Mouse (Mus musculus) adrenal gland, adult 18-20 months (tissue): ENCODE results near the gene Mul1. TPM values are rescaled to one million over a fixed set of nuclear protein-coding genes. Genes with fewer than 3 reads are reported as not detected.
A peak's percentile ranks its signal among the peaks of the same experiment; 100 is the strongest.

Experiments
- DNase-seq, 2 experiments: peaks; one replicate each; pipeline ENCODE4 v3.0.0; 2021 to 2022; ENCODE audit warnings: low spot score in 2 of 2
- long read RNA-seq, 2 experiments: library from polyadenylated mRNA; stranded (forward); transcript quantifications; one replicate each; pipeline ENCODE4 v2.0.0; 2021
- total RNA-seq, 2 experiments: library from RNA; stranded (reverse); gene quantifications; 1 replicate in 1 of 2; 2 replicates in 1 of 2; pipeline ENCODE4 v1.2.3; 2021

Mul1 gene
- 10 to 100 TPM; 56.3 to 59.3 TPM for total RNA-seq
- long read RNA-seq, experiment 1, transcript Mul1-201 (4 exons, 3,733 nt) = major isoform, 26 of 53 reads
- long read RNA-seq, experiment 1, partial matches to known transcripts = 4 of 53 reads
- long read RNA-seq, experiment 1, other reads (novel, unspliced or antisense) = 23 of 53 reads
- long read RNA-seq, experiment 2, transcript Mul1-201 (4 exons, 3,733 nt) = major isoform, 29 of 60 reads
- long read RNA-seq, experiment 2, partial matches to known transcripts = 13 of 60 reads
- long read RNA-seq, experiment 2, other reads (novel, unspliced or antisense) = 18 of 60 reads

DNA sequence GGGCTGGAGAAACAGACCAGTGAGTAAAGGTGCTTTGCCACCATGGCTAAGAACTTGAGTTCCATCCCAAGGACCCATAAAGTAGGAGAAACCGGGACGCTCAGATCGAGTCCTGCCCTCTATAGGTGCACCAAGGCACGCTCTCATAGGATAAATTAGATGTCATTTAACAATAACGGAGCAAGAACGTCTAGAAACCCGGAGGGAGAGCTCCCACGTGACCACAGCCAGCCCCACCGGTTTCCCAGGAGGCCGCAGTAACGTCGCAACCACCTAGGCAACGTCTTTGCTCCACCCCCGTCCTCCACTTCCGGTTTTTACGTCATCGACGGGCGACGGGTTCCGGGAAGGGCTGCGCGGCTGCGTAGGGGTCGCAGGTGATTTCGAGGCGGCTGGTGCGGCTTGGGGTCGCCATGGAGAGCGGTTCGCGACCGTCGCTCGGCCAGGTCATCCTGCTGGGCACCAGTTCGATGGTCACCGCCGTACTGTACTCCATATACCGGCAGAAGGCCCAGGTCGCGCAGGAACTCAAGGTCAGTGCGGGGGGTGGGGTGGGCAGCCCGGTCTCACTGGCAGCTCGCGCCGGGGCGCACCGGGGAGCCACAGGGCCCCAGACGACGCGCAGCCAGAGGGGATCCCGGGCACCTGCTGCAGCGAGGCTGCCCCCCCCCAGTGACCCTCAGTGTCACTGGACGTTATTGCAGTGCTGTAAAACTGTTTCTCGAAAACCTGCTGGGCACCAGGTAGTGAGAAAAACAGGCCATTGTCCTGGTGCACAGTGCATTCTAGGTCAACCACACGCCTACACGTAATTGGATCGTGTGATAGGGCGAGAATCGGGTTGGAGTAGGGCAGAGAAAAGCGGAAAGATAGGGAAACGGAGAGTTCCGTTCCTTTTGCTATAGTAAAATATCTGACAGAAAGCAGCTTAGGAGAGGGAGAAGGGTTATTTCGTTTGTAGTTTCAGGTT is at the start of gene Mul1:
Mul1 (plus strand) TSS at position 325 of the 970 bp plus-strand sequence.
- peak; percentile 96 for DNase-seq

DNA sequence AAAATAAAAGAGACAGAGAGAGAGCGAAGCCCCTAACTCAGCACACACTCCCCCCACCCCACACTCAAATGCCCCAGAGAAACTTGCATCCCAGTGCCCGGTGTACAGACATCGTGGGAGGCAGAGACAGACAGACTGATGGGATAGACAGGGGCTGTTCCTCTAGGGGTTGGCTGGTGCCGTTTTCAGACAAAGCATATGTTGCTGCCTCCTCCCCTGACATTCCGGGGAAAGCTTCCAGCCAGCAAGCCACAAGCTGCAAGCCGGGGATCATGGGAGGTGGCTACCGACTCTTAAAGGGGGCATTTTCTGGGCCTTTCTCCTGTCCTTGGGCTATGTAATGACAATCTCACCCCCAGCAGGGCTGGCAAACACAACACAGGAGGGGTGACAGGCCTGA is 40.8 kb upstream of the Mul1 start:
- DNase-seq = no peak

DNA sequence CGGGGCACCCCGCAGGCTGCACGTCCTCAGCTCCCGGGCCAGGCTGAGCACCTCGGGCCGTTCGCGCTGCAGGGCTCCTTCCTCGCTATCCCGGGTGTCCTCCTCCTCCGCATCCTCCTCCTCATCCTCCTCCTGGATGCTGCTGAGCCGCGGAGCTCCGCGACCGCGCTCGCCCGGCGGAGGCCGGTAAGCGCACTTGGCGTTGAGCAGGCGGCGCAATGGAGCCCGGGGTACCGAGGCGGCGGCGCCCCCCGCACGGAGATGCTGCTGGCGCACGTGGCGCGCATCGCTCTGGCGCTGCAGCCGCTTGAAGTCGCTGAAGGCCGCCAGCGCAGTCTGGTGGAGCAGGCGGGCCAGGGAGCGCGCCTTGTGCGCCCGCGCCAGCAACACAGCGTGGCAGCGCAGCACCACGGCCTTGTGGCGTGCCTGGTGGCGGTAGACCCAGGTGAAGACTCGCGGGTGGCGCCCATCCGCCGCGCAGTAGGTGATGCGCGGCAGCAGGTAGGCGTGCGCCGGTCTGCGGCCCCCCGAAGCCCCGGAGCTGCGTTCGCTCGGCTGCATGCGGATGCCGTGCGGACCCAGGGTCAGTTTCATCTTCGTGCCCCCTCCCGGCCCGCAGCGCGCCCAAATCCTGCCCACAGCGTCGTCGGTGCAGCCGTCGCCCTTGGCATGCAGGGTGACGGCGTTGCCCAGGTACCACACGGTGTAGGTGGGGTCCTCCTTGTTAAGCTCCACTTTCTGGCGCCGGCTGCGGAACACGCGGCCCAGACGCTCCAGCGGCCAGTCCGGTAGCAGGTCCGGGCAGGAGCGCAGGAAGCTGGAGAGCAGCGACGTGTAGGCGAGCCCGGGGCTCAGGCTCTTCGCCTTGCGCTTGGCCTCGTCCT is 39.1 kb upstream of the Mul1 start:
- peak in 1 of 2 experiments; percentile 31 for DNase-seq

DNA sequence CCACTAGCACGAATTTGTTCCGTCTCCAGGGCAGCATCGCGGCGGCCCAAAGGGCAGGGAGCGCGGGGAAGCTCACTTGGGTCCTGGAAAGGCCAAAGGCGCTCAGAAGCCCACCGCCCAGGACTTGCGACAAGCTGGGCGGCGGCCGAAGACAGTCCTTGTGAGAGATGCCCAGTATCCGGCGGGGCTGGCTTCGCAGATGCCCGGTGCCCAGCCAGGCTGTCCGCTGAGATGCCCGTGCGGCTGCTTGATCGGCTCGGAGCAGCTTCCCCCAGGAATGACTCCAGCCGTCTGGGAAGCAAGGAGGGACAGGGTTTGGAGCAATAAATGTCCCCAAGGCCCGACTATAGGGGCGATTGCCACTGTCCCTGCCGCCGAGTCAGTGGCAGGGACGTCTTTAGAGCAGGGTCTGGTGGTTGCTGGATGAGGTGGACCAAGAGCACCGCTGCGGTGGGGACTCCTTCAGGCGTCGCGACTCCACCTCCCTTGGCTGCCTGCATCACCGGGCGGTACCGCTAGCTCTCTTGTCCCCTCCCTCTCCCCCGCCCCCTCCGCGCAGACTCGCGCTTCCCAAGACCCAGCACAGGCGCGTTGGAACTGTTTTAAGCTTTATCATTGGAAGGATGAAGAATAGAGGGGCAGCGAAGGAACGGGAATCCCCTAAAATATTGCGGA is 38.4 kb upstream of the Mul1 start, which contains the start of gene Fam43b:
Fam43b (minus strand) TSS at position 558 of the 675 bp plus-strand sequence.
- DNase-seq = peak; percentile 45 to 50

DNA sequence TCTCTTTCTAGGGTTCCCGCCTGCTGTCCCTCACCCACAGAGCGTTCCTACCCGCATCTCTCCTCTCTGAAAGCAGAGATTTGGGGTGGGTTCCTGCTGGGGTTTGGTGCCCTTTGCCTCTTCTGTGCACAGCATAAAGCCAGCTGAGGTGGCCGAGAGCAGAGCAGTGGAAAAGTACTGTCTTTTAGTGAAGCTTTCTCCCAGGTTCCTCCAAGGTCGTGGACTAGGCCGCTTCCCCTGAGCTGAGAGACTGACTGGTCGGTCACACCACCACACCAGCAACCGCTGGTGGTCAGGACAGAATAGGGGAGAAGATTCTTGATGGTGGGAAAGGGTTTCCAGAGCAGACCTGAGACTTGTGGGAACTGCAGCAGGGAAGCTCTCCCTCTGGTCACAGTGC is 37.8 kb upstream of the Mul1 start:
- DNase-seq = no peak

DNA sequence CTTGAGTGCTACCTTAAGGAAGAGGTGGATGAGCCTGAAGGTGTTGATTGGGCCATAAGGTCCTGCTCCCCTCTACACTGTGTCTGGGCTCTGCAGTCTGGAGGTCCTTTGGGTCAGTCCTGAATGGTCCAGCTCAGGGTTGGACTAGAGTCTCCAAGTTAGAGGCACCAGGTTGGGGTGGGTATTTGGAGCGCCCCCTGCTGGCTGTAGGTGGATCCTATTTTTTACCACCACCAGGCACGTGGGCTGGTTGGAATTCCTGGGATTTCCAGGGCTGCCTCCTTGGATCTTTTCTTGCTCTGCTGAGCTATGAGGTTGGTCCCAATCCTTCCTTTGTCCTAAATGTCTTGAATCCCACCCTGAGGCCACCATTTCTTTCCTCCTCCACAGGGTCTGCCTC is 29.7 kb upstream of the Mul1 start:
- DNase-seq = peak; percentile 62

DNA sequence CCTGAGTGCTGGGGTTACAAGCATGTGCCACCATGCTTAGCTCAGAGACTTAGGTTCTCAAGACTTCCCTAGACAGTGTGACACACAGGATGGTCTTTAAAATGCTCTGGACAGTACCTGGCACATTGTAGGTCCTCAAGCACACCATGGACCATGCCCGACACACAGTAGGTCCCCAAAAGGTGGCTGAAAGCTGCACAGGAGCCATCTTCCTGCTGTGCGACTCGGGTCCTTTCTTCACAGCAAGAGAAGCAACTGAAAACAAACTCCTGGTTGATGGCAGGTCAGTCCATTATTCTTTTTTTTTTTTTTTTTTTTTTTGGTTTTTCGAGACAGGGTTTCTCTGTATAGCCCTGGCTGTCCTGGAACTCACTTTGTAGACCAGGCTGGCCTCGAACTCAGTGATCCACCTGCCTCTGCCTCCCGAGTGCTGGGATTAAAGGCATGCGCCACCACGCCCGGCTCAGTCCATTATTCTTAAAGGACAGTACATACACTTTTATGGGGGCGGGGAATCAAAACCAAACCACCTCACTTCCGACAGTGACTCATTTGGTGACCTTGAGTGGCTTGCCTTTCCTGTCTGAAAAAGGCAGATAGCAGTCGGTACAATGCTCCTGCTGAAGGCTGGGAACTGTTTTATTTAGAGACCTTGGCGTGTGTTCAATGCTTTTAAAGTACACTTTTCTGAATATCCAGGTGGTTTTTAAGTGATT is 26.8 kb upstream of the Mul1 start:
- DNase-seq = peak in 1 of 2 experiments; percentile 35

DNA sequence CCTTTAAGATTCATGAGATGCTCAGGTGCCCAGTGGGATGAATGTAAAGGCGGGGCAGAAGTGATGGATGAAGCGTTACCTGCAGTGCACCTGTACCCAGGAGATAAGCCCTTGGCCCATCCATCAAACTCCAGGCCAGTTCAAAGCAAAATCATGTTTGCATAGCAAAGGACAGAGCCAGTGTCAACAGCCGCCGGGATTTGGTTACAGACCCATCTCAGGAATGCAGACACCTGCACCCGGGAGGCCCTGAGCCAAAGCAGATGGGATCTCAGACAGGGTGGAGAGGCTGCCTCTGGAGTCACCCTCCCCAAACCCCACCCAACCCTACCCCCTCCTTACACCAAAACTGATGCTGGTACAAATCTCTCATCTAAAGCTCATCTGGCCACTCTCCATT is 23.5 kb upstream of the Mul1 start:
- no peak for DNase-seq

DNA sequence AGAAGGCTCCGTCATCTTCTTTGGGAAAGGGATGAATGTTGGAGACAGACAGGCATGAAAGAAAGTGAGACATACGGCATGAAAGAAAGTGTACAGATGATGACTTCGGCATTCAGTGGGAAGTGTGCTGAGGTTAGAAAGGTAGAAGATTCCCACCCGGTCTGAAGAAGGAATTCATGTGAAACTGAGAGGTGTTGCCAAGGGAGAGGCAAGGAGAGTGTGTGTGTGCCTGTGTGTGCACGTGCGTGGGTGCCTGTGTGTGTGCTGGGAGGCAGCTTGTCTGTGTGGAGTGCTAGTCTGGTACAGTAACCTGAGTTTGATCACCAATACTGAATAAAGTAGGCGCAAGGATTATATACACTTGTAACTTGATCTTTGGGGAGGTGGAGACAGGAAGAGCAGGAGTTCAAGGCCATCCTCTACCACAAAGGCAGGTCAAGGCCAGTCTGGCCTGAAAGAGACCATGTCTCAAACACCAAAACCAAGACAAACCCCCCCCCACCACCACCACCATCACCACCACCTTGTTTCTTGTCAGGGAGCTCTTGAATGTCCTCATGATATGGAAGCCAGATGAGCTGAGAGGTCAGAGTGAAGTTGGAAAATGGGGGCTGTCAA is 22.9 kb upstream of the Mul1 start:
- no peak for DNase-seq

DNA sequence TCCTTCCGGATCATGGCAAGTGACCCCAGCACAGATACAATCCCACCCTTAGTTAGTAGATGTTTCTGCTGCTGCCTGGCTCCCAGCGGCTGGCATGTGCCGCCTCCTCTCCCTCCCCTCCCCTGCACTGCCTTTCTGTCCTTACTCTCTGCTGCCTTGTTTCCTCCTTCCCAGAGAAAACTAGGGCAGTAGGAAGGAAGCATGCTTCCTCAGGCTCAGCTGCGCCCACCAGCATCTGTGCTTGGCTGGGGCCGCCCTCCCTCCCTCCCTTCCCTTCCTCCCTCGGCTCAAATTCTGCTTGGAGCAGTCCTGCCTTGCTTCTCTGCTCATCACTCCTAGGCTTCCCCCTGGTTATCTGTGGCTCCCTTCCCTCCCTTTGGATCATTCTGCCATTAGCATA is 19.7 kb upstream of the Mul1 start:
- DNase-seq = no peak

DNA sequence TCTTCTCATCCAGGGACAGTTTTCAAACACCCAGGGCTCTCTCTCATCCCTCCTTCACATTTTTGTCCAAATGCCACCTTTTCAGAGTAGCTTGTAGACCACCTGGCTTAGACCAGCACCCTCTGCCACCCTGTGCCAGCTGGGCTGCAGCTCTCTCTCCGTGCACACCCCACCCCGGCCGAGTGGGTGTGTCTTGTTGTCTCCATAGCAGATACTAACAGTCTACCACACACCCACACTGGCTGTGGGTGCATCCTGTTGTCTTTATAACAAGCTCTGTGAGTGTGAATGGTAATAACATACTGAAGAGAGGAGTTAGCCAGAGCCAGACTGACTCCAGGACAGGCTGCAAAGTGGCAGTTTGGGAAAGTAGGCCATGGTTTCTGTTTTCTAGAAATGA is 18.5 kb upstream of the Mul1 start:
- DNase-seq = no peak

DNA sequence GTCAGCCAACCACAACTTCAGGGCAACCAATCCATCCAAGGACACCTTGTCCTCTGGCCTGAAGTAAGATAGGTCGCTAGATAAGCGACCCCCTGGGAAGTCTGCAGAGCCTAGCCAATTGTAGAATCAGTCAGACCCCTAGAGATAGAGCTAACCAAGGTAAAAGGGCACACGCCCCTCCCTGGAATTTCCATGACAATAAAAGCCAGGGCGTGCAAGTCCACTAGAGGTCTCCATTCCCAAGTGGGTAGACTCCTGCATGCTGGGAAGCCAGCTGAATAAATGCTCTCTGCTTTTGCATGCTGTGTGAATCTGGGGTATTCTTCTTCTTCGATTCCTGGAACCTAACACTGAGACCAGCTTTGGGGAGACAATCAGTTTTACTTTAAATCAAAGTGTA is 18.1 kb upstream of the Mul1 start:
- DNase-seq = no peak

DNA sequence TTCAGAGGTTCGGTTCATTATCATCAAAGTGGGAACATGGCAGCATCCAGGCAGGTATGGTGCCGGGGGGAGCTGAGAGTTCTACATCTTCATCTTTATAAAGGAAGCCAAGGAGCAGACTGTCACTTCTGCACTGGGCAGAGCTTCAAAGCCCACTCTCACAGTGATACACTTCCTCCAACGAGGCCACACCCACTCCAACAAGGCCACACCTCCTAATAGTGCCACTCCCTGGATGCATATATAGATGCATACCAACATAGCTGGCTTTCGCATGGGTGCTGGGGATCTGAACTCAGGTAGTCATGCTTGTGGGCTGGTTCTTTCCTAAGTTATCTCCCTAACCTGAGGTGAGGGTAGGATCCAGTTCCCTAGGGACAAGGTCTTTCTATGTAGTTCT is 16.6 kb upstream of the Mul1 start:
- DNase-seq = no peak

DNA sequence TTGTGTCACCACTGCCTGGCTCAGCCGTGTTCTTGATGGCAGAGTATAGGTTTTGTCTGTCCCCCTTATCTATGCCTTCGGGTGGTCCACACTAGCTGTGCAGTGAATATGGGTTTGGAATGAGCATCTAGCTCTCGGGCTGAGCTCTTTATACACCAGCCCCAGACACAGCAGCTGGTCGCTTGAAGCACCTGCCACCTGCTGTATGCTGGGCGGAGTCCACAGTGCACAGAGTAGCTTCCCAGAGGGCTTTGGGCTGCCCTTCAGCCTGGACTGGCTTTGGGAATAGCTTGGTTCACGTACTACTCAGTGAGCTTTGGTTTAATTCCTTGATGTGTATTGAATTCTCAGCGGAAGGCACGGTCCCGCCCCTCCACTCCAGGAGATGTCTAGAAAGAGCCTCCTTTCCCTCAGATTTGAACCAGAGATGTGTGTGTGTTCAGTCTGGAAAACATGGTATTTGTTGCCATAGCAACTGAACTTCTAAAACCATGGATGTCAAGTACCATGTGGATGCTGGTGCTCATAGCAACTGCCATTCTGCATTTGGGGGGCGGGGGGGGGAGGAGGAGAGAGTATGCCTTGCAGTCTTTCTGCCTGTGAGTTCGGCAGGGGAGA is 16.0 kb upstream of the Mul1 start:
- DNase-seq = no peak

DNA sequence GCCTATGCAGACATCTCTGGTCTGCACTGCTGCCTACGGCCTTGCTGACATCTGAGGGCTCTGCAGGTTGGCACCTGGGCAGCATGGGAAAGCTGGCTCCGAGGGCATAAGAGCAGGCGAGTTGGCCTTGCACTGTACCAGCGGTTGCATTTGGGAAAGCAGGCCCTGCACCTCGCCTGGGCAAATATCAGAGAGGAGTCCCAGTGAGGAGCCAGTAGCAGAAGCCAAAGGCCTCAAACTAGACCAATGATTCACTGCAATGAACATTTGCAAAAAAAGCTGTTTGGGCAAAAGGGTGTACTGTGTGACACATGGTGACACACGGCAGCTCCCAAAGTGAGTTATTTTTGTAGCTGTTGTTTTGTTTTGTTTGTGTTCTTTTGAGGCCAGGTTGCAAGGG is 9.4 kb upstream of the Mul1 start:
- no peak for DNase-seq

DNA sequence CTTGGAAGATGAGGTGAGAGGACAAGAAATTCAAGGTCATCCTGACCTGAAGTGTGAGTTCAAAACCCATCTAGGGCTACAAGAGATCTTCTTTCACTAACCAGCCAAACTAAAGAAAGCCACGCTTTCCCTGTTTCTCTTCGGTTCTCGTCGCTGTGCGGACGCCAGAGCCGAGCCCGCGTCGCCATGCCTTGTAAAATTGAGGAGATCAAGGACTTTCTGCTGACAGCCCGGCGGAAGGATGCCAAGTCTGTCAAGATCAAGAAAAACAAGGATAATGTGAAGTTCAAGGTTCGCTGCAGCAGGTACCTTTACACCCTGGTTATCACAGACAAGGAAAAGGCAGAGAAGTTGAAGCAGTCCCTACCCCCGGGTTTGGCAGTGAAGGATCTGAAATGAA is 8.9 kb upstream of the Mul1 start:
- peak in 1 of 2 experiments; percentile 30 for DNase-seq

DNA sequence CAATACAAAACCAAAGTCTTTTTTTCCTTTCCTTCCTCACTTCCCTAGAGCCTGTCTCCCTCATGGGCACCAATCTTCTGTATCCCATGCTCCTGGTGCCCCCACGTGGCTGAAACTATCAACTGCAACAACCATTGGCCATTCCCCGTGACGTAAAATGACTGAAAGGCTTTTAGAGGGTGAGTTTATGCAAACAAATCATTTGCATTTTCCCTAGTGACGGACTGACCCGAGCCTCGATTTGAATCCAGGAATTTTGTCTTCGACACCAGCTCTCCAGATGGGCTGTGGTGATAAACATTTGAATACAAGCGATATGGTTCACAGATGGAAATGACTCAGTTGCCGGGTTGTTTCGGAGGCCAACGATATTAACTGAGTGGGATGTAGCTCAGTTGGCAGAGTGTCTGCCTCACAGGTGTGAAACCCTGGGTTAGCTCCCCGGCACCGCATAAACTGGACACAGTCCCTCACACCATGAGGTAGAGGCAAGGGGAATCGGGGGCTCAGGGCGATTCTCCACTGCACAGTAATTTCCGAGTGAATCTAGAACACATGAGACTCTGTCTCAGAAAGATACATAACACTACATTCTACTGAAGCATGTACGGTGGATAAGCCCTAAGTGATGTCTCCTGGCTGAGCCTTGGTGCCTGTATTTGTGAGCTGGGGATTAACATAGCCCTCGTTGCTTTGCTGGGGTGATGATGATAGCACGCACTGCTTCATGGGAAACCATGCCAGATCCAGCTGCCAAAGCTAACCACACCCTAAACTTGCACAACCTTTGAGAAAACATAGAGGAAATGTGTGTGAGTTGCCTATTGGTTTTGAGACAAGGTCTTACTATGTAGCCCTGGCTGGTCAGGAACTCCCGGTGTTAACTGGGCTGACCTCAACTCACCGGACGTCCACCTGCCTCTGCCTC is 7.4 kb upstream of the Mul1 start:
- peak; percentile 84 to 87 for DNase-seq

DNA sequence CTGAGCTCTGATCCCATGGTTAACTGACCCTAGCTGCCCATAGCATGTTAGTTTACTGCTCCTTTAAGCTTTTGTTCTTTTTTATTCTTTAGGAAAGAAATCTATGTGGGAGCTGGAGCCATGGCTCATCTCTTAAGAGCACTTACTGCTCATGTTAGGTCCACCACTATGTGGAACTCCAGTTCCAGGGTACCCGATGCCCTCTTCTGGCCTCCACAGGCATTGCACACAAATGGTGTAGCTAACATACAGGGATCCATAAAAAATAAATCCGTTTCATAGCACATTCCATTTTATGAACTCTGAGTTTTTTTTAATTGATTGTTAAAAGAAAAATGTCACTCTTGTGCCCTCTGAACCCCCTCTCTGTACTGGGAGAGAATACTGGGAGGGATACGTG is 4.7 kb upstream of the Mul1 start:
- no peak for DNase-seq
